Mouse (Mus musculus): ENCODE measurements around the gene Itgb8. TPM values are rescaled to one million over a fixed set of nuclear protein-coding genes. Genes with fewer than 3 reads are reported as not detected.

The Itgb8 gene
- total and polyA plus RNA-seq, 2 experiments from 2014 or later: 9.1 to 30.6 TPM

DNA sequence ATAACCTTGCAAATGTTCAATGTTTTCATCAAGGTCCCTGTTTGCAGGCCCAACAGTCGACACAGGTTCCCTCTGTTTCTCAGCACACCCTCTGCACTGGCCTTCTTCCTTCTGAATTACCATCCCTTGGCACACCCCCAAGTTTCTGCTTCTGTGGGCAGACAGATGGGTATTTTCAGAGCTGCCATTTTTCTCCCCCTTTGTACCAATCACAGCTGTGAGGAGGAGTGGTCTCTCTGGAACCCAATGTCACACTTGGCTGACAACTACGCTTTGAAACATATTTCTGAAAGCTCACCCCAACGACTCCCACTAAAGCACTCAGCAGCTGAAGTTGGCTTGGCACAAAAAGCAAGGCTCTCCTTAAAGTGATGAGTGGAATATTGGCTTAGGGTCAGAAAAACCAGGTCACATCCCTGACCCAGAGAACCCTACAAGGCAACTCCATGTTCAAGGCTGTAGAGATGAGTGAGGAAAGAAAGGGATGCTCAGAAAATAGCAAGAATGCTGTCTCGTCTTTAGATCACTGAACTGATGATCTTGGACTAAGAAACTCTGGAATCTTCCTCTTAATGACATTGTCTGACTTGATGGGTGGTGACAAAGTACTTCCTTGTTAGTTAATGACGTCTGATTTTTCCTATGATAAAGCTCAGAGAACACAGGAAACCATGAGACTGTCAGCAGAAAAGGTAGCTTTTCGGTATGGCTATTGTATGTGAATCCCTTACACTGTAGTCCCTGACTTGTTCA lies 31.7 kb downstream of the Itgb8 start:
- ATAC-seq (ENCODE audit: low FRiP score): peak; percentile 31; the same call in 1 of the 2 replicates
- H3K27ac ChIP-seq (ENCODE audit: low read depth, low read length): no peak overlapping the region
- no peaks in the 10 kb centered on the region for H3K4me1 ChIP-seq (ENCODE audit: insufficient read depth, low read length)

DNA sequence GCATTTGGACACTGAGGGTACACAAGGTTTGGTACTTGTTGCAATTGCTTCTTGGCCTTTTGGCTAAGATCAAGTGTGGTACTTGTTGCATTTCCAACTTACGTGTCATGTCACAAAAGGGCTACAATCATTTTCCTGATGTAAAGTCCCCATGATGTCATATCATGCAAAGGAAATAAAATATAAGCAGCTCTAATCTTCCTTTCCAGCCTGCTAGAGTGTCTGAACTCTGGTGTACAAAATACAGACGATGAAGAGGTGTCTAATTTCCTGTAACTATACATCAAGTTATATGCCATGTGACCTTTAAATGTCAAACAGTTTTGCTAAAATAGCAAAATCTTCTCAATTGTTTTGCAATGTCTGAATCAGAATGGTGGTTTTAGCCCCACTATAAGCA lies 34.2 kb downstream of the Itgb8 start:
- Histone ChIP-seq H3K4me2 (ENCODE audit: low read depth, low read length, poor library complexity, severe bottlenecking) (no peak overlapping the region), H3K9ac (replicated peaks; ENCODE audit: low read length, poor library complexity, severe bottlenecking) (no peak overlapping the region), H3K9me3 (ENCODE audit: low read length) (no peaks in the 10 kb centered on the region), H3K27me3 (ENCODE audit: insufficient read depth, low read length) (no peaks in the 10 kb centered on the region), H3K4me1 (ENCODE audit: insufficient read depth, low read length) (no peaks in the 10 kb centered on the region), H3K36me3 (ENCODE audit: insufficient read depth, low read length) (no peaks in the 10 kb centered on the region), H3K4me3 (ENCODE audit: low read depth, low read length) (no peak overlapping the region), H3K27ac (ENCODE audit: low read depth, low read length) (no peak overlapping the region)
- ATAC-seq (ENCODE audit: low FRiP score) (no peak), DNase-seq (ENCODE audit: low spot score) (no peak)
- no peak for TF ChIP-seq CTCF (IDR thresholded peaks at IDR 0.05)
- 90% methylated on average over 2 of the region's 2 CpGs for WGBS

More for the DNA sequence above, 31.7 kb downstream of the Itgb8 start:
- Histone ChIP-seq H3K4me3 (ENCODE audit: low read depth, low read length) (no peak overlapping the region), H3K9ac (replicated peaks; ENCODE audit: low read length, poor library complexity, severe bottlenecking) (no peak overlapping the region), H3K4me2 (ENCODE audit: low read depth, low read length, poor library complexity, severe bottlenecking) (no peak overlapping the region), H3K27me3 (ENCODE audit: insufficient read depth, low read length) (no peaks in the 10 kb centered on the region), H3K36me3 (ENCODE audit: insufficient read depth, low read length) (no peaks in the 10 kb centered on the region), H3K9me3 (ENCODE audit: low read length) (no peaks in the 10 kb centered on the region)
- no peak for TF ChIP-seq CTCF (IDR thresholded peaks at IDR 0.05)
- WGBS: 75% methylated on average over 6 of the region's 6 CpGs
- DNase-seq (ENCODE audit: low spot score): peak; percentile 66

DNA sequence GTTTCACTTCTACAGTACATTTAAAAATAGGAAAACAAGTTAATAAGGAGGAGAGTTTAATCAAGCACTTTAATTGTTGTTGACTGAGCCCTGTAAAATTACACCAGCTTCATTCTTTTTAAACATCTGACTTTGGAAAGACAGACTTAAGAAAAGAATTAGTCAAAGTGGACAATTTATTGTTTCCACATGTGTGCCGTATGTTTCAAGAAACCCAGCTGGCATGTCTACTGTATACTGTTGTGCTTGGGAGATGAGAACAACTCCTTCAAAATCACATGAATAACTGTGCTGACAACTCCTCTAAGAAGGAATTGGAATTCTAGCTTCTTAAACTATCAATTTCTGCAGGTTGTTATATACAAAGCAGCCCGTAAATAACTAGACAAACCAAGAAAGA lies 35.8 kb downstream of the Itgb8 start:
- TF ChIP-seq CTCF (IDR thresholded peaks at IDR 0.05): no peak
- Histone ChIP-seq H3K4me1 (ENCODE audit: insufficient read depth, low read length) (no peaks in the 10 kb centered on the region), H3K4me3 (ENCODE audit: low read depth, low read length) (no peak overlapping the region), H3K9me3 (ENCODE audit: low read length) (no peaks in the 10 kb centered on the region), H3K9ac (replicated peaks; ENCODE audit: low read length, poor library complexity, severe bottlenecking) (no peak overlapping the region), H3K27me3 (ENCODE audit: insufficient read depth, low read length) (no peaks in the 10 kb centered on the region), H3K36me3 (ENCODE audit: insufficient read depth, low read length) (no peaks in the 10 kb centered on the region), H3K27ac (ENCODE audit: low read depth, low read length) (no peak overlapping the region), H3K4me2 (ENCODE audit: low read depth, low read length, poor library complexity, severe bottlenecking) (no peak overlapping the region)
- WGBS: 85% methylated on average over 2 of the region's 2 CpGs
- DNase-seq (ENCODE audit: low spot score) (no peak), ATAC-seq (ENCODE audit: low FRiP score) (no peak)

DNA sequence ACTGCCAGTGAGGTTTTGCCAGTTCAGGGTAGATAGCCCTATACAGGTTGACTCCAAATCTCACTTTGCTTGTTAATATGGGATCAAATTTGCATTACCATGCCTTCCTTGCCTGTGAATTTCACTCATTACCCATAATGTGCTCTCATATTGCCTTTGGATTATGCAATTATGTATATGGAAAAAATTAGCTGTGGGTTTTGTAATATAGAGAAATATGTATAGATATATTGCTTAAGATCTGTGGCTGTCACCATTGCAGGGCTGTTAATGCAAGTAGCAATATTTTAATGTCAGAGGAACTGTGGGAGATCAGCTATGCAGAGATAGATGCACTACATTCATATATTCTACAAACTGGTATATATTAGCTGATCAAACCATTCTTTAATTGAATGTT lies 43.5 kb downstream of the Itgb8 start:
- Histone ChIP-seq H3K9me3 (ENCODE audit: low read length) (no peaks in the 10 kb centered on the region), H3K9ac (replicated peaks; ENCODE audit: low read length, poor library complexity, severe bottlenecking) (no peak overlapping the region), H3K36me3 (ENCODE audit: insufficient read depth, low read length) (no peaks in the 10 kb centered on the region), H3K27me3 (ENCODE audit: insufficient read depth, low read length) (no peaks in the 10 kb centered on the region), H3K4me2 (ENCODE audit: low read depth, low read length, poor library complexity, severe bottlenecking) (no peak overlapping the region), H3K4me3 (ENCODE audit: low read depth, low read length) (no peak overlapping the region), H3K27ac (ENCODE audit: low read depth, low read length) (no peak overlapping the region), H3K4me1 (ENCODE audit: insufficient read depth, low read length) (no peaks in the 10 kb centered on the region)
- DNase-seq (ENCODE audit: low spot score) (no peak), ATAC-seq (ENCODE audit: low FRiP score) (no peak)
- TF ChIP-seq CTCF (IDR thresholded peaks at IDR 0.05): no peak

DNA sequence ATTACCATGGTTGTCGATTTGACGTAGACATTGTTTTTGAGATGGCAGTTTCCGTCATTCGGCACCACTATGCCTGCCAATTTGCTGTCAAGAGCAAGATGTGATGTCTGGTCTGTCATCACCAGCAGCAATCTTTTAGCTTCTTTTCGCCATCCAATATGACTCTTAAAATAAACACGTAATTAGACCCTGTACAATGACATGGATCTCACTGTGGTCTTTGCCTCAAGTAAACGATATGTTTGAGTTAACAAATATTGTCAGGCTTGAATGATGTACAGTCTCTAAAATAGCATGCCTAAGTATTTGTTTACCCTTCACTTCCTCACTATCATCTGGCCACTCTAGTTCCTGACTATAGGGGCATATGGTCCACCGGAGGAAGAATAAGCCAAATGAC lies 48.8 kb downstream of the Itgb8 start:
- Histone ChIP-seq H3K9ac (replicated peaks; ENCODE audit: low read length, poor library complexity, severe bottlenecking) (no peak overlapping the region), H3K4me3 (ENCODE audit: low read depth, low read length) (no peak overlapping the region), H3K27ac (ENCODE audit: low read depth, low read length) (no peak overlapping the region), H3K9me3 (ENCODE audit: low read length) (no peaks in the 10 kb centered on the region), H3K4me2 (ENCODE audit: low read depth, low read length, poor library complexity, severe bottlenecking) (no peak overlapping the region), H3K36me3 (ENCODE audit: insufficient read depth, low read length) (no peaks in the 10 kb centered on the region), H3K27me3 (ENCODE audit: insufficient read depth, low read length) (no peaks in the 10 kb centered on the region), H3K4me1 (ENCODE audit: insufficient read depth, low read length) (no peaks in the 10 kb centered on the region)
- ATAC-seq (ENCODE audit: low FRiP score) (no peak), DNase-seq (ENCODE audit: low spot score) (no peak)
- no peak for TF ChIP-seq CTCF (IDR thresholded peaks at IDR 0.05)
- WGBS: 88% methylated on average over 8 of the region's 8 CpGs

DNA sequence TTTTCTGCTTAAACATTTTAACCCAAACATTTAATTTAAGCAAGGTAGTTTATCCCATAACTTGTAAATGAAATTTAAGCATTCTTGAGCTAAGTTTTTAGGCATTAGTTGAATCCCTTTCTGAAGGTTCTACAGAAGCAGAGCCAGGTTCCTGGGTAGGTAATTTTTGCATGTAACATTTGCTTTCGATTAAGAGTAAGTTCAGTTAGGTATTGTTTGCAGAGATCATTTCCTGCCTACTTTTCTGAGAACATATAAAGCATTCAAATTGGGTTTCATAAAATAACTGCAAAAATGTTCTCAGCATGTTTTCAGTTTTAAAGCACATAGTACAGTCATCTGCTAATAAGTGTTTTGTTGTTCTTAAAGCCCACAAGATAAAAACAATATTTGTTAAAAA lies 53.2 kb downstream of the Itgb8 start:
- Histone ChIP-seq H3K9me3 (ENCODE audit: low read length) (no peaks in the 10 kb centered on the region), H3K4me1 (ENCODE audit: insufficient read depth, low read length) (no peaks in the 10 kb centered on the region), H3K4me3 (ENCODE audit: low read depth, low read length) (no peak overlapping the region), H3K36me3 (ENCODE audit: insufficient read depth, low read length) (no peaks in the 10 kb centered on the region), H3K9ac (replicated peaks; ENCODE audit: low read length, poor library complexity, severe bottlenecking) (no peak overlapping the region), H3K4me2 (ENCODE audit: low read depth, low read length, poor library complexity, severe bottlenecking) (no peak overlapping the region), H3K27me3 (ENCODE audit: insufficient read depth, low read length) (no peaks in the 10 kb centered on the region), H3K27ac (ENCODE audit: low read depth, low read length) (no peak overlapping the region)
- DNase-seq (ENCODE audit: low spot score) (no peak), ATAC-seq (ENCODE audit: low FRiP score) (no peak)
- WGBS: 87% methylated on average over 1 of the region's 1 CpGs
- TF ChIP-seq CTCF (IDR thresholded peaks at IDR 0.05): no peak
